Mouse (Mus musculus) ovary, postnatal 36 days (tissue): ENCODE measurements around the gene Slamf1.

ENCODE experiments used
- DNase-seq: peaks from one replicate; pipeline ENCODE4 v3.0.0; 2022; ENCODE audit warnings: low spot score, mixed read lengths

Slamf1 gene

GRCm38 (mm10) chr1:171766898-171767297 lies at the start of gene Slamf1:
Gene Slamf1 (plus strand): TSS chr1:171767127.
- no peak for DNase-seq

- no peak for DNase-seq
Observed at GRCm38 (mm10) chr1:171731195-171731594, 35.7 kb upstream of the Slamf1 start.

GRCm38 (mm10) chr1:171734898-171735297 lies 32.0 kb upstream of the Slamf1 start:
- no peak for DNase-seq

GRCm38 (mm10) chr1:171748127-171748969 lies 18.6 kb upstream of the Slamf1 start:
- no peak for DNase-seq

GRCm38 (mm10) chr1:171761853-171762448 lies 5.0 kb upstream of the Slamf1 start:
- DNase-seq = no peak

- DNase-seq = no peak
Observed at GRCm38 (mm10) chr1:171770996-171771395, 4.1 kb downstream of the Slamf1 start.

- no peak for DNase-seq
Observed at GRCm38 (mm10) chr1:171772121-171772735, 5.3 kb downstream of the Slamf1 start.

GRCm38 (mm10) chr1:171773232-171773989 lies 6.5 kb downstream of the Slamf1 start:
- DNase-seq = no peak

GRCm38 (mm10) chr1:171774266-171774665 lies 7.3 kb downstream of the Slamf1 start:
- DNase-seq = no peak

GRCm38 (mm10) chr1:171774678-171775077 lies 7.8 kb downstream of the Slamf1 start:
- no peak for DNase-seq

- DNase-seq = no peak
Observed at GRCm38 (mm10) chr1:171775781-171776180, 8.9 kb downstream of the Slamf1 start.

- no peak for DNase-seq
Observed at GRCm38 (mm10) chr1:171777026-171777425, 10.1 kb downstream of the Slamf1 start.

GRCm38 (mm10) chr1:171782287-171782915 lies 15.5 kb downstream of the Slamf1 start:
- no peak for DNase-seq

- DNase-seq = no peak
Observed at GRCm38 (mm10) chr1:171785871-171786270, 18.9 kb downstream of the Slamf1 start.

GRCm38 (mm10) chr1:171787281-171788015 lies 20.5 kb downstream of the Slamf1 start:
- no peak for DNase-seq

GRCm38 (mm10) chr1:171788461-171789283 lies 21.7 kb downstream of the Slamf1 start:
- DNase-seq = no peak

- DNase-seq = no peak
Observed at GRCm38 (mm10) chr1:171789407-171789806, 22.5 kb downstream of the Slamf1 start.

- DNase-seq = no peak
Observed at GRCm38 (mm10) chr1:171791491-171791890, 24.6 kb downstream of the Slamf1 start.

GRCm38 (mm10) chr1:171796185-171796584 lies 29.3 kb downstream of the Slamf1 start:
- DNase-seq = no peak

- DNase-seq = no peak
Observed at GRCm38 (mm10) chr1:171797840-171798239, 30.9 kb downstream of the Slamf1 start.
